Mouse (Mus musculus): ENCODE measurements at regions not wholly inside any gene's neighbourhood (a gene's known extent, or its start where the extent isn't known, plus 50 kb on each side); places are given as distances from the start of the nearest gene placed in this dataset.

DNA sequence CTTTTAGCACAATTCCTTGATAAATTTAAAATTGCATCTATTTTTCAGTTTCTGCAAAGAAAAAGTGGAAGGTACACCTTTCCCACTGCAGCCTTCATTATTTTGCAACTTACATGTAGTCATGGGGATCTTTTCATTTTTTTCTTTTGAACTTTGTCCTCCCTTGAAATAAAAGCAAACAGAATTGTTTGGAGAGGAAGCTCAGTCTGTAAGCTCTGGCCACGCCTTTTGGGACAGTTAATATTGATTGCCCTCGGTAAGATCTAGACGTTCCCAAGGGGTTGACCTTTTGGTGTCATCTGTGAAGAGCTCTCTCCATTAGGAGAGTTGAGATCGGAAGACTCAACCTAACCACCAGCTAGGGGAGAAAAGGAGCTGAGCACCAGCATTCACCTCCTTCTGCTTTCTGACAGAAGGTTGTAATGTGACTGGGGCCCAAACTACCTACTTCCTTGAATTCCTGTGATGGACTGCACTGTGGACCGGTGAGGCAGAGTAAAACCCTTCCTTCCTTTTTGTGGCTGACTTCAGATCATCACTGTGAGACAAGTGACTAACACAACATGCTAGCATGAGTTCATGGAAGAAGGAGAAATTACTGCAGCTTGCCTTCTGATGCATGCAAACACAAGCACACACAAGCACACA is 621.9 kb downstream of the Inhba start:
- TF ChIP-seq POLR2A (IDR thresholded peaks at IDR 0.05; ENCODE audit: borderline replicate concordance, control insufficient read depth, low read depth, low read length), result no peak
- TF ChIP-seq CTCF (IDR thresholded peaks at IDR 0.05; ENCODE audit: control insufficient read depth, insufficient read depth, low read length), result no peak
- H3K4me3 ChIP-seq (replicated peaks; ENCODE audit: control insufficient read depth, low read depth, low read length), result no peak overlapping the region
- no peaks in the 10 kb centered on the region for H3K4me1 ChIP-seq (ENCODE audit: control insufficient read depth, insufficient read depth, low read length)
- no peak overlapping the region for H3K27ac ChIP-seq (ENCODE audit: control insufficient read depth, insufficient read depth, low read depth, low read length, poor library complexity)
- WGBS, result 42% methylated on average over 5 of the region's 5 CpGs

DNA sequence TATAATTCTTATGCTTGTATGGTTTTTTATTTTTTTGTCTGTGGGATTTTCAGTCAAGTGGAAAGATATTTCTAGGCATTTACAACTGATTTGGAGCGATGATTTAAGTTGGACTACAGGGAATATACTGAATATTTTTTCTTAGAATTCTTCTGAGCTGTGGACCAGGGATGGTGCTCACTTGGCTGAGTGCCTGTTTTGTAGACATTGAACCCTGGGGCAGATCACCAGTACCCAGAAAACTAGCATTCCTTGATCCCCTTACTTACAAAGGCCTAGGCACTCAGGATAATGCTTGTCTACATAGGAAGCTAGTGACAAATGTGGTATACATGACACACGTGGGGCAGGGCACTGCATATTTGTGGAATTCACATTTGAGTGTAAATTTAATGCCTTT is 624.6 kb downstream of the Inhba start:
- H3K4me1 ChIP-seq (ENCODE audit: control insufficient read depth, insufficient read depth, low read length), result no peaks in the 10 kb centered on the region
- H3K27ac ChIP-seq (ENCODE audit: control insufficient read depth, insufficient read depth, low read depth, low read length, poor library complexity), result no peak overlapping the region
- WGBS, result 68% methylated on average over 2 of the region's 2 CpGs
- TF ChIP-seq POLR2A (IDR thresholded peaks at IDR 0.05; ENCODE audit: borderline replicate concordance, control insufficient read depth, low read depth, low read length) (no peak), CTCF (IDR thresholded peaks at IDR 0.05; ENCODE audit: control insufficient read depth, insufficient read depth, low read length) (no peak)
- H3K4me3 ChIP-seq (replicated peaks; ENCODE audit: control insufficient read depth, low read depth, low read length), result no peak overlapping the region

DNA sequence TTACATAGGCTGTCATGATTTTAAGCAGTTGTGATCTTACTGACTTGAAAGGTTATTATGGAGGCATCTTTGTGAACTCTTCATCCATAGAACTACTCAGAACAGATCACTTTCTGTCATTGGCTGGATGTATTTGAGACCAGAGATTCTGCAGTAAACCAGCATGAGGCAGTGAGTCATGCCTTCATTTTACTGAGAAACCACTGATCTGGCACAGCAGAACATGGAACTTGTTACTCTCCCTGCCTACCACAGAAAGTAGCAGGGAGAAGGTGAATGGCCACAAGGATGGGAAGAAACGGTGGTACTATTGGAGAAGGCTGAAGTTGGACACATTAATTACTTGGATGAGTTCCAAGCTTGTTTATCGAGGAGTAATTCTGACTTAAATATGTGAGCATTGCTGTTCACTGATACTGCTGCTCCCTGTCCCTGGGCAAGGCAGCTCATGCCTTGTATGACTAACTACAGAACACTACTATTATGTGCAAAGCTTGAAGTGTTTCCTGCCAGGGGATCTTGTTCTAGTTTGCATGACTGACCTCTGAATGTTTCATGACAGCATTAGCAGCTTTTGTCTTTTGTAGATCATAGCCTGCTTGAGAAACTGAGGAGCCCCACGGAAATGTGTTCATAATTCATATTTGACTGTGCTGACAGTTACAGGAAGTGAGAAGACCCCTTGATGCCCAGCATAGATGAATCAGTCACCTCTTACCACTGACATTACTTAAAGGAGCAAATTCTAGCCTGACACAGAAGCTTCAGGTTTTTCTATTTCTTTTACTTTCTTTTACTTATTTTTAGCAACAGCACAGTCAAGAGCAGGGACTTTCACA is 630.2 kb downstream of the Inhba start:
- no peak overlapping the region for H3K27ac ChIP-seq (ENCODE audit: control insufficient read depth, insufficient read depth, low read depth, low read length, poor library complexity)
- WGBS, result 56% methylated on average over 3 of the region's 3 CpGs
- H3K4me1 ChIP-seq (ENCODE audit: control insufficient read depth, insufficient read depth, low read length), result no peaks in the 10 kb centered on the region
- no peak overlapping the region for H3K4me3 ChIP-seq (replicated peaks; ENCODE audit: control insufficient read depth, low read depth, low read length)
- no peak for TF ChIP-seq POLR2A (IDR thresholded peaks at IDR 0.05; ENCODE audit: borderline replicate concordance, control insufficient read depth, low read depth, low read length)
- TF ChIP-seq CTCF (IDR thresholded peaks at IDR 0.05; ENCODE audit: control insufficient read depth, insufficient read depth, low read length), result no peak

- Histone ChIP-seq H3K27ac (ENCODE audit: control insufficient read depth, insufficient read depth, low read depth, low read length, poor library complexity) (no peak overlapping the region), H3K4me3 (replicated peaks; ENCODE audit: control insufficient read depth, low read depth, low read length) (no peak overlapping the region), H3K4me1 (ENCODE audit: control insufficient read depth, insufficient read depth, low read length) (no peaks in the 10 kb centered on the region)
- TF ChIP-seq CTCF (IDR thresholded peaks at IDR 0.05; ENCODE audit: control insufficient read depth, insufficient read depth, low read length), result no peak
- no peak for TF ChIP-seq POLR2A (IDR thresholded peaks at IDR 0.05; ENCODE audit: borderline replicate concordance, control insufficient read depth, low read depth, low read length)
- 69% methylated on average over 6 of the region's 6 CpGs for WGBS
These were observed 630.9 kb downstream of the Inhba start for GRCm38 (mm10) chr13:16642450-16642994.

DNA sequence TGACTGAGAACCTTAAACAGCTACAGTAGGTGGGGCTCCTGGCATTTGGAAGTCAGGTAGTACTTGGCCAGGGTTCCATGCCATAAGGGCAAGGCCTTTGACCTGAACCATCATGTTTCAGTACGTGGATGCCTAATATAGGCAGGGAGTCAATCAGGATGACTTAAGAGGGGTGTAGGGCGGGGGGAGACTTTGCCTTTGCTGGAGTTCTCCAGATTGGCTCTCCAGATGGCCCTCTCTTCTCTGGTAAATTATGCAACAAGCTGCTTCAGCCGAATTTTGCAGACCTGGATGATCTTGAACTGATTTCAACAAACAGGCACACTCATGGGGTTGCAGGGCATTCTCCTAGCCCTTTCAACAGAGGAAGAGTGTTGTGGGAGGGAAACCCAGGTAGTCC is 633.7 kb downstream of the Inhba start:
- H3K27ac ChIP-seq (ENCODE audit: control insufficient read depth, insufficient read depth, low read depth, low read length, poor library complexity), result no peak overlapping the region
- H3K4me1 ChIP-seq (ENCODE audit: control insufficient read depth, insufficient read depth, low read length), result no peaks in the 10 kb centered on the region
- no peak for TF ChIP-seq CTCF (IDR thresholded peaks at IDR 0.05; ENCODE audit: control insufficient read depth, insufficient read depth, low read length)
- TF ChIP-seq POLR2A (IDR thresholded peaks at IDR 0.05; ENCODE audit: borderline replicate concordance, control insufficient read depth, low read depth, low read length), result no peak
- H3K4me3 ChIP-seq (replicated peaks; ENCODE audit: control insufficient read depth, low read depth, low read length), result no peak overlapping the region
- WGBS, result 56% methylated on average over 3 of the region's 3 CpGs

DNA sequence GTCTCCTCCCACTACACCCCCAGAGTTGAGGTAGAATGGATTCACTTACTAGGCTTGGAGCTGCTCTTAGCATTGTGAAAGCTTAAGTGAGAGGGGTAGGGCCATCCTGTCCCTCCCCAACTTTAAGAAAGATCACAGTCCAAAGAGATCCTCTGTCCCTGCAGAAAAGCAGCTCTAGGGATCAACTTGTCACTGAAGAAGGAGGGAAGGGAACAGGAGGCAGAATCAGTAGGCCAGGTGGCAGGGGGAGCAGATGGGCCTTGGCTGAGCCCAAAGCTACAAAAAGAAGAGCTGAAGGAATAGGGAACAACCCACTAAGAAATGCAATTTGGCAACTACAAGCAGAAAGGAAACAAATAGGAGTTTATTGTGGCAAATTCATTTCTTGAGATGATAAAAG is 634.4 kb downstream of the Inhba start:
- TF ChIP-seq POLR2A (IDR thresholded peaks at IDR 0.05; ENCODE audit: borderline replicate concordance, control insufficient read depth, low read depth, low read length), result no peak
- no peak for TF ChIP-seq CTCF (IDR thresholded peaks at IDR 0.05; ENCODE audit: control insufficient read depth, insufficient read depth, low read length)
- Histone ChIP-seq H3K4me3 (replicated peaks; ENCODE audit: control insufficient read depth, low read depth, low read length) (no peak overlapping the region), H3K27ac (ENCODE audit: control insufficient read depth, insufficient read depth, low read depth, low read length, poor library complexity) (no peak overlapping the region), H3K4me1 (ENCODE audit: control insufficient read depth, insufficient read depth, low read length) (no peaks in the 10 kb centered on the region)

GRCm38 (mm10) chr13:16646649-16647048 is 635.0 kb downstream of the Inhba start:
- H3K4me3 ChIP-seq (replicated peaks; ENCODE audit: control insufficient read depth, low read depth, low read length), result no peak overlapping the region
- TF ChIP-seq CTCF (IDR thresholded peaks at IDR 0.05; ENCODE audit: control insufficient read depth, insufficient read depth, low read length) (no peak), POLR2A (IDR thresholded peaks at IDR 0.05; ENCODE audit: borderline replicate concordance, control insufficient read depth, low read depth, low read length) (no peak)
- no peaks in the 10 kb centered on the region for H3K4me1 ChIP-seq (ENCODE audit: control insufficient read depth, insufficient read depth, low read length)
- no peak overlapping the region for H3K27ac ChIP-seq (ENCODE audit: control insufficient read depth, insufficient read depth, low read depth, low read length, poor library complexity)

DNA sequence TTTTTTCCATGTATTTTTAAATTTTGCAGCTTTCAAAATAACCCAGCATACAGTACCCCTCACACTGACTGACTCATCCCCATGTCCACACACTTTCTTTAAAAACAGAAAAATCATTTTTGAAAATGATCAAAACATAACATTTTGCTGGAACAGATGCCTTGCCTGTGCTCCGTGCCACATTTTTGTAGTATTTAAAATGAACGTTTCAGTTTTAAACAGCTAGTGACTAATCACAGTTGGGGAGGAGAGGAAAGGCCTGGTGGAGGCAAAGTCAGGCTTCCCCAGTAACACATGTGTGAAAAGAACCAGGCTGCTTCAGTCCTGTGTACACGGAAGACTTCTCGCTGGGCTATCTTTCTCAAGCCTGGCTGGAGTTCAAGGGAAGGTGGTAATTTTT is 644.5 kb downstream of the Inhba start:
- Histone ChIP-seq H3K27ac (ENCODE audit: control insufficient read depth, insufficient read depth, low read depth, low read length, poor library complexity) (no peak overlapping the region), H3K4me3 (replicated peaks; ENCODE audit: control insufficient read depth, low read depth, low read length) (no peak overlapping the region), H3K4me1 (ENCODE audit: control insufficient read depth, insufficient read depth, low read length) (no peaks in the 10 kb centered on the region)
- 85% methylated on average over 4 of the region's 4 CpGs for WGBS
- TF ChIP-seq CTCF (IDR thresholded peaks at IDR 0.05; ENCODE audit: control insufficient read depth, insufficient read depth, low read length), result no peak
- TF ChIP-seq POLR2A (IDR thresholded peaks at IDR 0.05; ENCODE audit: borderline replicate concordance, control insufficient read depth, low read depth, low read length), result no peak

Measured in bone marrow, adult 2 months (tissue).